Mouse (Mus musculus): ENCODE data around the gene Pilra. TPM values are rescaled to one million over a fixed set of nuclear protein-coding genes. Genes with fewer than 3 reads are reported as not detected.

The Pilra gene
- polyA plus RNA-seq, 1 experiment from 2014 or later = 1.9 TPM

- no peak for ATAC-seq (ENCODE audit: insufficient number of reproducible peaks, insufficient read depth, low FRiP score, low read depth)
Measured at GRCm38 (mm10) chr5:137808316-137808715, 27.8 kb downstream of the Pilra start.

DNA sequence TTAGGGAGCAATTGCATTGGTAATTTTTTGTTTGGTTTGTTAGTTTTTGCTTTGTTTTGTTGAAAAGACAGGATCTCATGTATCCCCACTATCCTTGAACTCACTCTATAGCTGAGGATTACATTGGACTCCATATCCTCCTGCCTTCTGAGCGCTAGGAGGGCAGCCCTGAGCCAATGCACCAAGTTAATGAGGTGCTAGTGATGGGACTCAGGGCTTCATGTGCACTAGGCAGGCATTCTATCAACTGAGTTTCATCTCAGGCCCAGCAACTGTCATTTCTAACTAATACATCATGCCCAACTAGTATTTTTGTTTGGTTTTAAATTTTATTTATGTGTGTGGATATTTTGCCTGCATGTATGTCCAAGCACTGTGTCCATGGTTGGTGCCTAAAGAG lies 29.9 kb downstream of the Pilra start:
- Histone ChIP-seq H3K27ac (ENCODE audit: low read length) (no peak overlapping the region), H3K27me3 (ENCODE audit: control insufficient read depth, insufficient read depth, low read length) (no peaks in the 10 kb centered on the region), H3K4me3 (ENCODE audit: low read depth, low read length) (no peak overlapping the region), H3K9me3 (ENCODE audit: control insufficient read depth, low read depth, low read length) (no peaks in the 10 kb centered on the region), H3K36me3 (ENCODE audit: control insufficient read depth, insufficient read depth, low read length) (no peaks in the 10 kb centered on the region), H3K4me2 (replicated peaks; ENCODE audit: low read depth, low read length) (no peak overlapping the region), H3K4me1 (ENCODE audit: control insufficient read depth, insufficient read depth, low read length) (no peaks in the 10 kb centered on the region), H3K9ac (replicated peaks; ENCODE audit: low read depth, low read length) (no peak overlapping the region)
- no peak for ATAC-seq (ENCODE audit: insufficient number of reproducible peaks, insufficient read depth, low FRiP score, low read depth)
- 84% methylated on average over 1 of the region's 1 CpGs for WGBS

More at GRCm38 (mm10) chr5:137808316-137808715, 27.8 kb downstream of the Pilra start:
- no peaks in the 10 kb centered on the region for H3K9me3 ChIP-seq (ENCODE audit: control insufficient read depth, low read depth, low read length)
- no peaks in the 10 kb centered on the region for H3K27me3 ChIP-seq (ENCODE audit: control insufficient read depth, insufficient read depth, low read length)
- WGBS = 90% methylated on average over 5 of the region's 5 CpGs
- H3K4me2 ChIP-seq (replicated peaks; ENCODE audit: low read depth, low read length) = no peak overlapping the region
- H3K27ac ChIP-seq (ENCODE audit: low read length) = no peak overlapping the region
- H3K4me1 ChIP-seq (ENCODE audit: control insufficient read depth, insufficient read depth, low read length) = no peaks in the 10 kb centered on the region
- H3K9ac ChIP-seq (replicated peaks; ENCODE audit: low read depth, low read length) = no peak overlapping the region
- no peaks in the 10 kb centered on the region for H3K36me3 ChIP-seq (ENCODE audit: control insufficient read depth, insufficient read depth, low read length)
- H3K4me3 ChIP-seq (ENCODE audit: low read depth, low read length) = no peak overlapping the region

DNA sequence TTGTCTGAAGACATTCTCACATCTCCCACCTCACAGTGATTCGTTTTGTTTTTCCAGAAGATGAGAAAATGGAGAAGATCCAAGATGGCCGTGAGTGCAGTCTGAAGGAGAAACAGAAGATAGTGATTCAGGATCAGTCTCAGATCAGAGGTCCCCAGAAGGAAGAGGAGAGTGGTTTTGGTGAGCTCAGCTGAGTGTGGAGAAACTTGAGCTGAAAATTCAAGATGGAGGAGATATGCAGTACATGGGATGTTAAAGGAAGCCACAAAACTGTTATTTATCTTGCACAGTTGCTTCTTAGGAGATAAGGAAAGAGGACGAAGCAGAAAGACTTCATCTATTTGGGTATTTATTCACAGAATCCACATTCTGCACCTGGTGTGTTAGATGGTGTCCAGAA lies 35.2 kb downstream of the Pilra start:
- H3K27ac ChIP-seq (ENCODE audit: low read length) = no peak overlapping the region
- no peaks in the 10 kb centered on the region for H3K4me1 ChIP-seq (ENCODE audit: control insufficient read depth, insufficient read depth, low read length)
- no peak overlapping the region for H3K4me3 ChIP-seq (ENCODE audit: low read depth, low read length)
- WGBS = 87% methylated on average over 3 of the region's 3 CpGs
- no peaks in the 10 kb centered on the region for H3K36me3 ChIP-seq (ENCODE audit: control insufficient read depth, insufficient read depth, low read length)
- no peak overlapping the region for H3K9ac ChIP-seq (replicated peaks; ENCODE audit: low read depth, low read length)
- ATAC-seq (ENCODE audit: insufficient number of reproducible peaks, insufficient read depth, low FRiP score, low read depth) = no peak
- no peaks in the 10 kb centered on the region for H3K9me3 ChIP-seq (ENCODE audit: control insufficient read depth, low read depth, low read length)
- no peaks in the 10 kb centered on the region for H3K27me3 ChIP-seq (ENCODE audit: control insufficient read depth, insufficient read depth, low read length)
- H3K4me2 ChIP-seq (replicated peaks; ENCODE audit: low read depth, low read length) = no peak overlapping the region

DNA sequence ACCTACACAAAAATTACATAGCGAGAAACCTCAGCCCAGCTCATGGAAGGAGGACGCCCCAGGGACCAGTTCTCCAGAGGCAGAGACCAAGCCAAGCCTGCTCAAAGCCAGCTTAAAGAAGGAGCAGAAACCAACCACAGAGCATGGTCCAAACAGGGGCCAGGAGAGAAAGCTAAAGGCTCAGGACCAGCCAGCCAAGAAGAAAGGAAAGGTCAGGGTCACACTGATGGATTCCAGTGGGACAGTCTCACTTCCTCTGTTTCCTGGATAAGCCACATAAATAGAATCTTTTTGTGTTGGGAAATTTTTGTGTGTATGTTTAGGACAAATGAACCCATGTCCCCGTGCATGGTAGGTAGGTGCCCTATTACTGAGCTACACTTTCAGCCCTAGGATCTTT lies 39.5 kb downstream of the Pilra start:
- Histone ChIP-seq H3K4me3 (ENCODE audit: low read depth, low read length) (no peak overlapping the region), H3K4me1 (ENCODE audit: control insufficient read depth, insufficient read depth, low read length) (no peaks in the 10 kb centered on the region), H3K9ac (replicated peaks; ENCODE audit: low read depth, low read length) (no peak overlapping the region), H3K27me3 (ENCODE audit: control insufficient read depth, insufficient read depth, low read length) (no peaks in the 10 kb centered on the region), H3K9me3 (ENCODE audit: control insufficient read depth, low read depth, low read length) (no peaks in the 10 kb centered on the region), H3K4me2 (replicated peaks; ENCODE audit: low read depth, low read length) (no peak overlapping the region), H3K36me3 (ENCODE audit: control insufficient read depth, insufficient read depth, low read length) (no peaks in the 10 kb centered on the region), H3K27ac (ENCODE audit: low read length) (no peak overlapping the region)
- WGBS = 85% methylated on average over 3 of the region's 3 CpGs
- no peak for ATAC-seq (ENCODE audit: insufficient number of reproducible peaks, insufficient read depth, low FRiP score, low read depth)

GRCm38 (mm10) chr5:137791553-137791952 lies 44.5 kb downstream of the Pilra start:
- no peak for ATAC-seq (ENCODE audit: insufficient number of reproducible peaks, insufficient read depth, low FRiP score, low read depth)
- no peak overlapping the region for H3K27ac ChIP-seq (ENCODE audit: low read length)
- no peaks in the 10 kb centered on the region for H3K9me3 ChIP-seq (ENCODE audit: control insufficient read depth, low read depth, low read length)
- H3K9ac ChIP-seq (replicated peaks; ENCODE audit: low read depth, low read length) = no peak overlapping the region
- H3K27me3 ChIP-seq (ENCODE audit: control insufficient read depth, insufficient read depth, low read length) = no peaks in the 10 kb centered on the region
- H3K4me2 ChIP-seq (replicated peaks; ENCODE audit: low read depth, low read length) = no peak overlapping the region
- no peak overlapping the region for H3K4me3 ChIP-seq (ENCODE audit: low read depth, low read length)
- no peaks in the 10 kb centered on the region for H3K4me1 ChIP-seq (ENCODE audit: control insufficient read depth, insufficient read depth, low read length)
- no peaks in the 10 kb centered on the region for H3K36me3 ChIP-seq (ENCODE audit: control insufficient read depth, insufficient read depth, low read length)

GRCm38 (mm10) chr5:137788946-137789531 lies 47.0 kb downstream of the Pilra start:
- H3K27me3 ChIP-seq (ENCODE audit: control insufficient read depth, insufficient read depth, low read length) = no peaks in the 10 kb centered on the region
- no peak overlapping the region for H3K27ac ChIP-seq (ENCODE audit: low read length)
- H3K9ac ChIP-seq (replicated peaks; ENCODE audit: low read depth, low read length) = no peak overlapping the region
- no peak overlapping the region for H3K4me2 ChIP-seq (replicated peaks; ENCODE audit: low read depth, low read length)
- no peak for ATAC-seq (ENCODE audit: insufficient number of reproducible peaks, insufficient read depth, low FRiP score, low read depth)
- H3K36me3 ChIP-seq (ENCODE audit: control insufficient read depth, insufficient read depth, low read length) = peaks cover 9% of the 10 kb centered on the region; the same call in 1 of the 2 replicates
- H3K4me1 ChIP-seq (ENCODE audit: control insufficient read depth, insufficient read depth, low read length) = peaks cover 12% of the 10 kb centered on the region
- 88% methylated on average over 2 of the region's 2 CpGs for WGBS
- no peaks in the 10 kb centered on the region for H3K9me3 ChIP-seq (ENCODE audit: control insufficient read depth, low read depth, low read length)
- H3K4me3 ChIP-seq (ENCODE audit: low read depth, low read length) = no peak overlapping the region

GRCm38 (mm10) chr5:137788171-137788570 lies 47.9 kb downstream of the Pilra start:
- Histone ChIP-seq H3K4me2 (replicated peaks; ENCODE audit: low read depth, low read length) (peak overlapping the region; percentile 75), H3K9ac (replicated peaks; ENCODE audit: low read depth, low read length) (no peak overlapping the region), H3K27me3 (ENCODE audit: control insufficient read depth, insufficient read depth, low read length) (no peaks in the 10 kb centered on the region), H3K4me1 (ENCODE audit: control insufficient read depth, insufficient read depth, low read length) (peaks cover 21% of the 10 kb centered on the region), H3K36me3 (ENCODE audit: control insufficient read depth, insufficient read depth, low read length) (peaks cover 17% of the 10 kb centered on the region), H3K27ac (ENCODE audit: low read length) (no peak overlapping the region), H3K9me3 (ENCODE audit: control insufficient read depth, low read depth, low read length) (no peaks in the 10 kb centered on the region), H3K4me3 (ENCODE audit: low read depth, low read length) (peak overlapping the region; percentile 73)
- WGBS = 66% methylated on average over 23 of the region's 24 CpGs
- no peak for ATAC-seq (ENCODE audit: insufficient number of reproducible peaks, insufficient read depth, low FRiP score, low read depth)

GRCm38 (mm10) chr5:137787151-137787928 lies 48.7 kb downstream of the Pilra start, which contains the start of the genes Mepce and Zcwpw1:
TSS of gene Mepce (minus strand) at chr5:137787655.
TSS of gene Zcwpw1 (plus strand) at chr5:137787798.
- Histone ChIP-seq H3K9me3 (ENCODE audit: control insufficient read depth, low read depth, low read length) (no peaks in the 10 kb centered on the region), H3K4me3 (ENCODE audit: low read depth, low read length) (peak within 1 kb of the TSS; percentile 73), H3K4me1 (ENCODE audit: control insufficient read depth, insufficient read depth, low read length) (peaks cover 25% of the 10 kb centered on the region), H3K27ac (ENCODE audit: low read length) (peak within 1 kb of the TSS; percentile 96), H3K36me3 (ENCODE audit: control insufficient read depth, insufficient read depth, low read length) (peaks cover 24% of the 10 kb centered on the region), H3K4me2 (replicated peaks; ENCODE audit: low read depth, low read length) (peak within 1 kb of the TSS; percentile 94), H3K27me3 (ENCODE audit: control insufficient read depth, insufficient read depth, low read length) (no peaks in the 10 kb centered on the region), H3K9ac (replicated peaks; ENCODE audit: low read depth, low read length) (peak within 1 kb of the TSS; percentile 49)
- under 1% methylated on average over 46 of the region's 48 CpGs for WGBS
- peak; percentile 47; the same call in 1 of the 2 replicates for ATAC-seq (ENCODE audit: insufficient number of reproducible peaks, insufficient read depth, low FRiP score, low read depth)
